Mouse (Mus musculus) layer of hippocampus, adult 9-11 months (tissue): ENCODE results near the gene Nacc2.

ENCODE experiments used
- DNase-seq: peaks from one replicate; pipeline ENCODE4 v3.0.0; 2022

Gene Nacc2

GRCm38 (mm10) chr2:26048816-26049215 lies 74.2 kb downstream of the Nacc2 start:
- no peak for DNase-seq

- peak; percentile 45 for DNase-seq
These were observed 78.8 kb downstream of the Nacc2 start for GRCm38 (mm10) chr2:26044216-26044615.

- no peak for DNase-seq
These were observed 80.4 kb downstream of the Nacc2 start for GRCm38 (mm10) chr2:26042603-26043002.

GRCm38 (mm10) chr2:26041163-26041810 lies 81.7 kb downstream of the Nacc2 start:
- DNase-seq: no peak

- peak; percentile 69 for DNase-seq
These were observed 83.1 kb downstream of the Nacc2 start for GRCm38 (mm10) chr2:26039951-26040350.

GRCm38 (mm10) chr2:26037386-26037785 lies 85.6 kb downstream of the Nacc2 start:
- DNase-seq: no peak

- DNase-seq: no peak
These were observed 88.5 kb downstream of the Nacc2 start for GRCm38 (mm10) chr2:26034344-26035050.

- no peak for DNase-seq
These were observed 92.7 kb downstream of the Nacc2 start for GRCm38 (mm10) chr2:26030288-26030687.

- peak; percentile 39 for DNase-seq
These were observed 98.6 kb downstream of the Nacc2 start for GRCm38 (mm10) chr2:26024138-26025075.

GRCm38 (mm10) chr2:26022626-26023025 lies 100.4 kb downstream of the Nacc2 start:
- DNase-seq: no peak

GRCm38 (mm10) chr2:26022258-26022565 lies 100.8 kb downstream of the Nacc2 start:
- no peak for DNase-seq

GRCm38 (mm10) chr2:26021561-26022257 lies 101.3 kb downstream of the Nacc2 start, which contains the start of gene Ubac1:
Gene Ubac1, minus strand, starts transcription at chr2:26021747.
- peak; percentile 94 for DNase-seq

GRCm38 (mm10) chr2:26020714-26021560 lies 102.1 kb downstream of the Nacc2 start:
- DNase-seq: no peak

- no peak for DNase-seq
These were observed 103.1 kb downstream of the Nacc2 start for GRCm38 (mm10) chr2:26019923-26020322.

GRCm38 (mm10) chr2:26017326-26017725 lies 105.7 kb downstream of the Nacc2 start:
- no peak for DNase-seq

- no peak for DNase-seq
These were observed 109.3 kb downstream of the Nacc2 start for GRCm38 (mm10) chr2:26013674-26014073.

GRCm38 (mm10) chr2:26011420-26011819 lies 111.6 kb downstream of the Nacc2 start:
- no peak for DNase-seq
